Mouse (Mus musculus) thymus, adult 2 months (tissue): ENCODE results near the gene H2-Aa. TPM values are rescaled to one million over a fixed set of nuclear protein-coding genes. Genes with fewer than 3 reads are reported as not detected.

Experiments
- DNase-seq: peaks from one replicate; pipeline ENCODE4 v3.0.0; 2021
- H3K27ac ChIP-seq: fragments of 200-500 bp; 2 replicates; pipeline ENCODE4 v1.5.1; 2012; ENCODE audit warnings: low read length, control low read depth; ENCODE audit not compliant: control insufficient read depth, insufficient read depth
- H3K27me3 ChIP-seq: fragments of 200-500 bp; 2 replicates; pipeline ENCODE4 v1.6.1; 2012; ENCODE audit warnings: mild to moderate bottlenecking, low read length, moderate library complexity, mixed read lengths; ENCODE audit not compliant: control insufficient read depth, insufficient read depth
- H3K36me3 ChIP-seq: fragments of 200-500 bp; 2 replicates; pipeline ENCODE4 v1.6.1; 2012; ENCODE audit warnings: mild to moderate bottlenecking, low read length, moderate library complexity; ENCODE audit not compliant: control insufficient read depth, insufficient read depth
- H3K4me1 ChIP-seq: fragments of 200-500 bp; replicated peaks from 2 replicates; pipeline ENCODE4 v1.6.1; 2012; ENCODE audit warnings: low read length; ENCODE audit not compliant: control insufficient read depth, insufficient read depth
- H3K4me3 ChIP-seq: fragments of 200-500 bp; 2 replicates; pipeline ENCODE4 v1.5.1; 2012; ENCODE audit warnings: mild to moderate bottlenecking, low read length, control low read depth, moderate library complexity; ENCODE audit not compliant: control insufficient read depth, insufficient read depth
- CTCF ChIP-seq: fragments of 200-500 bp; IDR thresholded peaks from 2 replicates; pipeline ENCODE4 v1.5.1; 2012; ENCODE audit warnings: mild to moderate bottlenecking, control low read depth, low read length, moderate library complexity, borderline replicate concordance; ENCODE audit not compliant: control insufficient read depth, poor library complexity, insufficient read depth; ENCODE audit errors: extremely low read depth
- POLR2A ChIP-seq: fragments of 200-500 bp; IDR thresholded peaks from 2 replicates; pipeline ENCODE4 v1.6.1; 2012; ENCODE audit warnings: mild to moderate bottlenecking, low read length, control low read depth, moderate library complexity; ENCODE audit not compliant: control insufficient read depth, poor library complexity, insufficient read depth; ENCODE audit errors: extremely low read depth
- WGBS: fragments of 180-500 bp; shearing (Covaris S2); methylation state at CpG from one replicate; pipeline ENCODE4 v1.1.7; 2018; 5-methylcytosine and 5-hydroxymethylcytosine counted together
- polyA plus RNA-seq: library from polyadenylated mRNA; depleted of rRNA; stranded (reverse); fragments of >200 nt; gene quantifications from 2 replicates; pipeline ENCODE4 v1.2.3, GENCODE M21; 2012

The H2-Aa gene
- polyA plus RNA-seq, 1 experiment: 1,363 TPM

- no peak for DNase-seq
- WGBS: 99% methylated on average over 4 of the region's 4 CpGs
- Histone ChIP-seq H3K27me3 (no peaks in the 10 kb centered on the region), H3K27ac (no peak overlapping the region), H3K36me3 (no peaks in the 10 kb centered on the region), H3K4me3 (no peak overlapping the region), H3K4me1 (0 out of 2 replicates have a peak, but pooled peaks cover 3% of the 10 kb centered on the region)
- TF ChIP-seq POLR2A (no peak), CTCF (no peak)
Measured at GRCm38 (mm10) chr17:34292570-34292969, 4.9 kb upstream of the H2-Aa start.

GRCm38 (mm10) chr17:34291609-34292008 lies 4.0 kb upstream of the H2-Aa start:
- Histone ChIP-seq H3K27me3 (no peaks in the 10 kb centered on the region), H3K27ac (no peak overlapping the region), H3K4me3 (no peak overlapping the region), H3K36me3 (no peaks in the 10 kb centered on the region), H3K4me1 (0 out of 2 replicates have a peak, but pooled peaks cover 3% of the 10 kb centered on the region)
- 19% methylated on average over 8 of the region's 8 CpGs for WGBS
- peak; percentile 80 for DNase-seq
- TF ChIP-seq POLR2A (no peak), CTCF (no peak)

DNA sequence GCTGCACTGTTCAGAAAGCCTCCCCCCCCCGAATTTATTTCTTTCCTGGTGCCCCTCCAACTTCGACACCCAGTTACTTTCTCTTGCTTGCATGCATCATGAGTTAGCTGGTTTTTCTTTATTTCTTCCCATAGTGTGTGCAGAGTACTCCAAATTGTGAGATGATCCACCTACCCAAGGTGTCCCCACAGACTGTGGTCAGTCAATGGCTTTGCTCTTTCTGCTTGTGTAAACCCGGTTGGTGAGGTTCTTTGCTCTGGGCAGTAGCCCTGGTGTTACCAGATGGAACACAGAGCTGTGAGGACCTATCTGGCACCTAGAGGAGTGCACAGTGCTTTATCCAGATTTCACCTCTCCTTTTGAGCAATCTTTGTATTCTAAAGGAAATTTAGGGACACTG lies 508 bp upstream of the H2-Aa start:
- TF ChIP-seq POLR2A: no peak
- no peak for TF ChIP-seq CTCF
- WGBS: 87% methylated on average over 3 of the region's 3 CpGs
- Histone ChIP-seq H3K4me3 (no peak overlapping the region), H3K27ac (peak overlapping the region; percentile 16; the same call in 1 of the 2 replicates), H3K27me3 (no peaks in the 10 kb centered on the region), H3K4me1 (no peaks in the 10 kb centered on the region), H3K36me3 (no peaks in the 10 kb centered on the region)
- DNase-seq: no peak

- no peaks in the 10 kb centered on the region for H3K27me3 ChIP-seq
- H3K36me3 ChIP-seq: no peaks in the 10 kb centered on the region
- no peak for DNase-seq
- H3K27ac ChIP-seq: peak overlapping the region; percentile 69; the same call in 1 of the 2 replicates
- H3K4me1 ChIP-seq: no peaks in the 10 kb centered on the region
- TF ChIP-seq CTCF: no peak
- TF ChIP-seq POLR2A: no peak
- 45% methylated on average over 6 of the region's 6 CpGs for WGBS
- H3K4me3 ChIP-seq: no peak overlapping the region
Measured at GRCm38 (mm10) chr17:34286999-34287398, 624 bp downstream of the H2-Aa start.

DNA sequence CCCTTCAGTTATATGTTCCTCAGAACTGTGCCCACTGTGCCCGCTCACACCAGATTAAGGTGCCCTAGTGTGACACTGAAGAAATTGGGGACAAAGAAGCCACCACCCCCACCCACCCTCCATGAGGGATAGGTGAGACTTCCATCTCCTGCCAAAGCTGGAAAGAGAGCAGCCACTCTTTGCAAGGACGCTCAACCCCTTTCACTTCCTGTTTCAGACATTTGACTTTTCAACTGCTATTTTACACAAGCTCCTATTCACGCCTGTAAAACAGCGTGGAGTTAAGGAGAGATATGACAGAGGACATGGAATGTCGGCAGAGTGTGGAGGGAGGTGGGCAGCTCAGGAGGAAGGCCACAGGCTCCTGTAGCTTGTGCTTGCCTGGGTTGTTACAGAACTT lies 1.1 kb downstream of the H2-Aa start:
- H3K27me3 ChIP-seq: no peaks in the 10 kb centered on the region
- H3K27ac ChIP-seq: peak overlapping the region; percentile 69; the same call in 1 of the 2 replicates
- H3K4me3 ChIP-seq: peak overlapping the region; percentile 17; the same call in 1 of the 2 replicates
- no peaks in the 10 kb centered on the region for H3K4me1 ChIP-seq
- WGBS: 73% methylated on average over 5 of the region's 5 CpGs
- TF ChIP-seq CTCF: no peak
- no peak for TF ChIP-seq POLR2A
- no peaks in the 10 kb centered on the region for H3K36me3 ChIP-seq
- DNase-seq: no peak

- TF ChIP-seq POLR2A (no peak), CTCF (peak; percentile 74; the same call in 1 of the 2 replicates)
- Histone ChIP-seq H3K4me3 (no peak overlapping the region), H3K4me1 (no peaks in the 10 kb centered on the region), H3K27ac (no peak overlapping the region), H3K36me3 (no peaks in the 10 kb centered on the region), H3K27me3 (no peaks in the 10 kb centered on the region)
- 72% methylated on average over 4 of the region's 4 CpGs for WGBS
- DNase-seq: peak; percentile 57
Measured at GRCm38 (mm10) chr17:34285848-34286247, 1.8 kb downstream of the H2-Aa start.

- Histone ChIP-seq H3K4me3 (no peak overlapping the region), H3K27me3 (no peaks in the 10 kb centered on the region)
Measured at GRCm38 (mm10) chr17:34285371-34285770, 2.3 kb downstream of the H2-Aa start.

More at GRCm38 (mm10) chr17:34285371-34285770, 2.3 kb downstream of the H2-Aa start:
- TF ChIP-seq CTCF (no peak), POLR2A (no peak)
- Histone ChIP-seq H3K36me3 (no peaks in the 10 kb centered on the region), H3K27ac (no peak overlapping the region), H3K4me1 (no peaks in the 10 kb centered on the region)
- no peak for DNase-seq
- 90% methylated on average over 4 of the region's 4 CpGs for WGBS
